ENCODE assay signal across 8 mouse cellular contexts in the genomic region with DNA sequence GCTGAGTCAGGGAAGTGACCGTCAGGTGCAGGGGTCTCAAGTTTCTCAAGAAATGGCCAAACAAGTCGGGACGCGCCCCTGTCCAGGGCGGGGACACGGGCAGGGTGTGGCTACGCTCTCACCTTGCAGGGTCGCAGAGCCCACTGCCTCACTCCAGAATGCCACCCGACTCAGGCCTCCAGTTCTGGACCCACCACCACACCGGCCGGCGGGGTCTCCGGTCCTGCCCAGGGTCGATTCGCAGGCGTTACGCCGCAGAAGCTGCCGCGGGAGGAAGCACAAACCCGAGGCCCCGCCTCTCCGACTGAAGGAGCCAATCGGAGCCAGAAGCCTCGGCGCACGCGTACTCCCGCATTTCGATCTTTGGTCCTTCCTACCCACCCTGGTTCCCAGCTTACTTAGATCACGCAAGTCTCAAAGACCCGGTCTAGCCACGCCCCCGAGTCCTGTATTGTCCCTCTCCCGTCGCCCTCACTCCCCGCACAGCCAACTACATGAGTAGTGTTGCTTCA. TPM values are rescaled to one million over a fixed set of nuclear protein-coding genes. Genes with fewer than 3 reads are reported as not detected.
DNase-seq lines count a peak whose midpoint lies in the region; ATAC-seq lines count a peak whose summit lies in the region.

TSS of gene Frmd8 (minus strand) at position 306 of the 512 bp plus-strand sequence.

- H3K9ac ChIP-seq in hindbrain, embryonic 16.5 days (ENCODE audit: low read depth, low read length): peak within 1 kb of the TSS; percentile 86

- peak within 1 kb of the TSS; percentile 46 for H3K27ac ChIP-seq in hindbrain, embryonic 16.5 days (ENCODE audit: low read depth, low read length)
- H3K27ac ChIP-seq in macrophage: peak within 1 kb of the TSS; percentile 68

- no peaks in the 10 kb centered on the region for H3K36me3 ChIP-seq in hindbrain, embryonic 16.5 days (ENCODE audit: control insufficient read depth, insufficient read depth, low read length)
- H3K36me3 ChIP-seq in macrophage (ENCODE audit: inconsistent target): peaks cover 22% of the 10 kb centered on the region; the same call in 1 of the 2 replicates

- no peaks in the 10 kb centered on the region for H3K9me3 ChIP-seq in hindbrain, embryonic 16.5 days (ENCODE audit: control insufficient read depth, low read length)

- ATAC-seq in hindbrain, embryonic 16.5 days: peak; percentile 93

- 0% methylated on average over 31 of the region's 37 CpGs for WGBS in hindbrain, embryonic 16.5 days
- under 1% methylated on average over 35 of the region's 37 CpGs for WGBS in macrophage (ENCODE audit: missing documents)

- no peaks in the 10 kb centered on the region for H3K27me3 ChIP-seq in hindbrain, embryonic 16.5 days (replicated peaks; ENCODE audit: control insufficient read depth, insufficient read depth, low read length)

- DNase-seq in WW6 (ENCODE audit: low read depth, low spot score): peak; percentile 86
- peak; percentile 84 to 89 for DNase-seq in cerebellum, postnatal 4 days (ENCODE audit: low spot score in 2 of 2)
- DNase-seq in gastrocnemius, adult 18-20 months (ENCODE audit: low spot score): peak; percentile 94
- DNase-seq in left cerebral cortex, adult 18-20 months (ENCODE audit: low spot score in 2 of 2): peak; percentile 89 to 94
- peak; percentile 93 for DNase-seq in right cerebral cortex, adult 18-20 months
- DNase-seq in urinary bladder, postnatal 10 days (ENCODE audit: low spot score): peak; percentile 65

- H3K4me1 ChIP-seq in hindbrain, embryonic 16.5 days (ENCODE audit: control insufficient read depth, insufficient read depth, low read depth, low read length): peaks cover 17% of the 10 kb centered on the region

- peaks cover 64% of the 10 kb centered on the region for H3K79me2 ChIP-seq in macrophage (ENCODE audit: inconsistent target)

- peak within 1 kb of the TSS; percentile 65 for H3K4me3 ChIP-seq in hindbrain, embryonic 16.5 days (ENCODE audit: low read length)
- peak within 1 kb of the TSS; percentile 95 for H3K4me3 ChIP-seq in macrophage (ENCODE audit: inconsistent target)

- H3K4me2 ChIP-seq in hindbrain, embryonic 16.5 days (ENCODE audit: low read length): peak within 1 kb of the TSS; percentile 88

RNA-seq across cellular contexts. Expression of gene Frmd8, which starts in this region (rescaled TPM):
- total RNA-seq in gastrocnemius, adult 18-20 months (2021): 1 to 10 TPM; 2.9 to 3.2 TPM
- 18.1 and 20.1 TPM in 2 replicates for polyA plus RNA-seq in hindbrain, embryonic 16.5 days (2015; fragmentation: Nextera tagmentation; extraction: Ambion mirVana)
- total RNA-seq in left cerebral cortex, adult 18-20 months (2021): 10 to 100 TPM; 13.5 to 13.6 TPM
- 10 to 100 TPM in 20 of 26 experiments, 1 to 10 TPM in 6; 4.2 to 72.2 (median 26.5) TPM for total RNA-seq in macrophage (2018; cell fraction: chromatin; rRNA removed)
- 10 to 100 TPM; 14.6 to 30.6 (median 23.5) TPM for total RNA-seq in macrophage (2018; cell fraction: cytosol; rRNA removed)
- total RNA-seq in macrophage (2018; cell fraction: nucleus; rRNA removed): 10 to 100 TPM in 25 of 26 experiments, 1 to 10 TPM in 1; 8.8 to 44.5 (median 22.9) TPM
- polyA plus RNA-seq in macrophage (2018): 8.1 to 26.2 TPM (median 19.8 TPM) in 3 replicates

Comparison
In these comparisons a context has a peak if more than half of its experiments do, and no peak if none do; other contexts are left out.
1. Peak in every context shown above with its lines: DNase-seq, ATAC-seq, H3K4me3 ChIP-seq and H3K27ac ChIP-seq.